Mouse (Mus musculus) testis, adult 2 months (tissue): Measurements from ENCODE around the gene Lgr4.

Source experiments
- CTCF ChIP-seq: fragments of 200-500 bp; IDR thresholded peaks from 2 replicates; pipeline ENCODE4 v1.5.1; 2012; ENCODE audit warnings: low read depth, mild to moderate bottlenecking, inconsistent platforms, low read length, moderate library complexity; ENCODE audit not compliant: control insufficient read depth, insufficient read depth, insufficient replicate concordance
- POLR2A ChIP-seq: fragments of 200-500 bp; IDR thresholded peaks from 2 replicates; pipeline ENCODE4 v1.6.1; 2012; ENCODE audit warnings: low read depth, mild to moderate bottlenecking, inconsistent platforms, low read length, moderate library complexity; ENCODE audit not compliant: control insufficient read depth

GRCm38 (mm10) chr2:109974807-109975206 is 57.4 kb downstream of the Lgr4 start:
- TF ChIP-seq POLR2A (no peak), CTCF (no peak)
